Mouse (Mus musculus) neural tube, embryonic 11.5 days (tissue): ENCODE measurements around the gene Ank2. TPM values are rescaled to one million over a fixed set of nuclear protein-coding genes. Genes with fewer than 3 reads are reported as not detected.
"Not testable (repeated sequence)": the region's sequence is repeated elsewhere in the genome, so short reads cannot be mapped to it uniquely, and the experiment has no call there.

ENCODE experiments used
- ATAC-seq: fragments of 200-750 bp; cut with Nextera tagmentation; 2 replicates; pipeline ENCODE4 v1.8.0; 2017; ENCODE audit warnings: moderate number of reproducible peaks, mild to moderate bottlenecking, moderate TSS enrichment, moderate library complexity; ENCODE audit not compliant: insufficient read depth, low FRiP score, low TSS enrichment
- DNase-seq: peaks from one replicate; pipeline ENCODE4 v3.0.0-alpha.2; 2015; ENCODE audit warnings: low spot score
- H3K27ac ChIP-seq: fragments of 300-500 bp; sonication (generic); 2 replicates; pipeline ENCODE4 v1.5.1; 2014; ENCODE audit warnings: low read depth, mild to moderate bottlenecking, low read length
- H3K27me3 ChIP-seq: fragments of 300-500 bp; sonication (generic); 2 replicates; pipeline ENCODE4 v1.6.1; 2014; ENCODE audit warnings: mild to moderate bottlenecking, low read length, mixed read lengths; ENCODE audit not compliant: control insufficient read depth, insufficient read depth
- H3K36me3 ChIP-seq: fragments of 300-500 bp; sonication (generic); 2 replicates; pipeline ENCODE4 v1.6.1; 2014; ENCODE audit warnings: mild to moderate bottlenecking, low read length, moderate library complexity, mixed read lengths; ENCODE audit not compliant: control insufficient read depth, insufficient read depth
- H3K4me1 ChIP-seq: fragments of 300-500 bp; sonication (generic); 2 replicates; pipeline ENCODE4 v1.6.1; 2014; ENCODE audit warnings: low read length, mixed read lengths; ENCODE audit not compliant: control insufficient read depth, insufficient read depth
- H3K4me2 ChIP-seq: fragments of 300-500 bp; sonication (generic); 2 replicates; pipeline ENCODE4 v1.6.1; 2014; ENCODE audit warnings: low read depth, mild to moderate bottlenecking, moderate library complexity
- H3K4me3 ChIP-seq: fragments of 300-500 bp; sonication (generic); 2 replicates; pipeline ENCODE4 v1.5.1; 2014; ENCODE audit warnings: low read depth, low read length
- H3K9ac ChIP-seq: fragments of 300-500 bp; sonication (generic); 2 replicates; pipeline ENCODE4 v1.6.1; 2014; ENCODE audit warnings: mild to moderate bottlenecking, low read length
- H3K9me3 ChIP-seq: fragments of 300-500 bp; sonication (generic); 2 replicates; pipeline ENCODE4 v1.6.1; 2016; ENCODE audit warnings: low read length; ENCODE audit not compliant: control insufficient read depth
- WGBS: fragments of 180-500 bp; shearing (Covaris S2); extraction: QIAGEN DNeasy Blood & Tissue Kit; methylation state at CpG from one replicate; pipeline ENCODE4 v1.1.7; 2014; 5-methylcytosine and 5-hydroxymethylcytosine counted together
- polyA plus RNA-seq: library from polyadenylated mRNA; unstranded; fragments of >200 nt; fragmentation: Nextera tagmentation; extraction: Ambion mirVana; gene quantifications from 2 replicates; pipeline ENCODE4 v1.2.1, GENCODE M21; 2014

The Ank2 gene
- polyA plus RNA-seq, 1 experiment from 2014 or later = 64.8 TPM

GRCm38 (mm10) chr3:127414438-127414837 is 84.7 kb downstream of the Ank2 start:
- Histone ChIP-seq H3K27me3 (no peaks in the 10 kb centered on the region), H3K27ac (no peak overlapping the region), H3K9me3 (no peaks in the 10 kb centered on the region), H3K4me2 (no peak overlapping the region), H3K4me3 (no peak overlapping the region), H3K4me1 (no peaks in the 10 kb centered on the region), H3K36me3 (no peaks in the 10 kb centered on the region), H3K9ac (no peak overlapping the region)
- DNase-seq (no peak), ATAC-seq (no peak)
- WGBS = 52% methylated on average over 1 of the region's 1 CpGs

GRCm38 (mm10) chr3:127408684-127409550 is 90.2 kb downstream of the Ank2 start:
- 19% methylated on average over 23 of the region's 23 CpGs for WGBS
- H3K4me2 ChIP-seq = peak overlapping the region; percentile 57
- ATAC-seq (peak; percentile 96), DNase-seq (peak; percentile 85)
- peak overlapping the region; percentile 83 for H3K27ac ChIP-seq
- 0 out of 2 replicates have a peak, but pooled peaks cover 6% of the 10 kb centered on the region for H3K4me1 ChIP-seq
- H3K36me3 ChIP-seq = no peaks in the 10 kb centered on the region
- H3K4me3 ChIP-seq = peak overlapping the region; percentile 41
- H3K9ac ChIP-seq = peak overlapping the region; percentile 77
- H3K27me3 ChIP-seq = no peaks in the 10 kb centered on the region
- no peaks in the 10 kb centered on the region for H3K9me3 ChIP-seq

GRCm38 (mm10) chr3:127407868-127408574 is 91.1 kb downstream of the Ank2 start:
- Histone ChIP-seq H3K9me3 (no peaks in the 10 kb centered on the region), H3K36me3 (no peaks in the 10 kb centered on the region), H3K4me1 (0 out of 2 replicates have a peak, but pooled peaks cover 6% of the 10 kb centered on the region), H3K9ac (peak overlapping the region; percentile 77), H3K4me3 (peak overlapping the region; percentile 41), H3K27ac (peak overlapping the region; percentile 83), H3K4me2 (peak overlapping the region; percentile 57), H3K27me3 (no peaks in the 10 kb centered on the region)
- DNase-seq = peak; percentile 23
- 15% methylated on average over 9 of the region's 9 CpGs for WGBS
- ATAC-seq = 0 out of 2 replicates have a peak, but pooled peaks have one; percentile 14

GRCm38 (mm10) chr3:127406883-127407282 is 92.3 kb downstream of the Ank2 start:
- Histone ChIP-seq H3K27me3 (no peaks in the 10 kb centered on the region), H3K9ac (no peak overlapping the region), H3K4me1 (0 out of 2 replicates have a peak, but pooled peaks cover 6% of the 10 kb centered on the region), H3K9me3 (no peaks in the 10 kb centered on the region), H3K4me2 (no peak overlapping the region), H3K27ac (no peak overlapping the region), H3K36me3 (no peaks in the 10 kb centered on the region), H3K4me3 (no peak overlapping the region)
- no peak for ATAC-seq
- 93% methylated on average over 4 of the region's 4 CpGs for WGBS
- no peak for DNase-seq

GRCm38 (mm10) chr3:127404371-127404770 is 94.8 kb downstream of the Ank2 start:
- Histone ChIP-seq H3K4me3 (no peak overlapping the region), H3K36me3 (no peaks in the 10 kb centered on the region), H3K4me1 (0 out of 2 replicates have a peak, but pooled peaks cover 6% of the 10 kb centered on the region), H3K27ac (no peak overlapping the region), H3K9me3 (no peaks in the 10 kb centered on the region), H3K4me2 (no peak overlapping the region), H3K27me3 (no peaks in the 10 kb centered on the region), H3K9ac (no peak overlapping the region)
- no peak for ATAC-seq
- DNase-seq = no peak
- 55% methylated on average over 3 of the region's 3 CpGs for WGBS

- Histone ChIP-seq H3K9ac (no peak overlapping the region), H3K4me2 (no peak overlapping the region), H3K27me3 (no peaks in the 10 kb centered on the region), H3K4me3 (no peak overlapping the region), H3K36me3 (0 out of 2 replicates have a peak, but pooled peaks cover 2% of the 10 kb centered on the region), H3K4me1 (no peaks in the 10 kb centered on the region), H3K9me3 (no peaks in the 10 kb centered on the region; the same call in 1 of the 2 replicates), H3K27ac (no peak overlapping the region)
- ATAC-seq (no peak), DNase-seq (no peak)
- 79% methylated on average over 5 of the region's 5 CpGs for WGBS
Measured at GRCm38 (mm10) chr3:127400976-127401375, 98.2 kb downstream of the Ank2 start.

- H3K4me2 ChIP-seq, H3K4me1 ChIP-seq, H3K27ac ChIP-seq, H3K36me3 ChIP-seq, DNase-seq, H3K27me3 ChIP-seq, H3K9ac ChIP-seq, H3K9me3 ChIP-seq, H3K4me3 ChIP-seq: not testable (repeated sequence)
- peak; percentile 21; the same call in 1 of the 2 replicates for ATAC-seq
- WGBS = 97% methylated on average over 3 of the region's 3 CpGs
Measured at GRCm38 (mm10) chr3:127400468-127400867, 98.7 kb downstream of the Ank2 start.

- H3K36me3 ChIP-seq = 0 out of 2 replicates have a peak, but pooled peaks cover 2% of the 10 kb centered on the region
- no peak overlapping the region for H3K4me2 ChIP-seq
- no peaks in the 10 kb centered on the region for H3K4me1 ChIP-seq
- H3K9ac ChIP-seq = no peak overlapping the region
- no peak overlapping the region for H3K27ac ChIP-seq
- no peaks in the 10 kb centered on the region for H3K27me3 ChIP-seq
- ATAC-seq (no peak), DNase-seq (no peak)
- H3K9me3 ChIP-seq = no peaks in the 10 kb centered on the region; the same call in 1 of the 2 replicates
- no peak overlapping the region for H3K4me3 ChIP-seq
- WGBS = 95% methylated on average over 9 of the region's 9 CpGs
Measured at GRCm38 (mm10) chr3:127397774-127398173, 101.4 kb downstream of the Ank2 start.
